In genomic region chr5:121400849-121401248, GRCm38 (mm10) we compare ENCODE assay signal across 27 mouse cellular contexts. TPM values are rescaled to one million over a fixed set of nuclear protein-coding genes. Genes with fewer than 3 reads are reported as not detected.
DNase-seq lines count a peak whose midpoint lies in the region; ATAC-seq and TF ChIP-seq lines count a peak whose summit lies in the region.
"Had no signal": no experiment of that assay in that cellular context is flagged by ENCODE, and none has a peak within 500 bp of the region (broad histone marks: within the 10 kb centered on the region; RNA-seq: fewer than 3 reads in every experiment).

No protein-coding gene starts in this region.

- H3K4me1 ChIP-seq in liver, adult 2 months (ENCODE audit: control insufficient read depth, insufficient read depth, low read length) = peaks cover 24% of the 10 kb centered on the region
- H3K4me1 ChIP-seq in liver, postnatal 0 days (ENCODE audit: insufficient read depth) = peaks cover 36% of the 10 kb centered on the region
- peaks cover 28% of the 10 kb centered on the region for H3K4me1 ChIP-seq in hindbrain, embryonic 13.5 days (replicated peaks)

- peak overlapping the region; percentile 13; the same call in 1 of the 2 replicates for H3K4me2 ChIP-seq in liver, postnatal 0 days (ENCODE audit: low read depth, low read length)
- no peak overlapping the region for H3K4me2 ChIP-seq in hindbrain, embryonic 13.5 days
- H3K4me2 ChIP-seq: heart, embryonic 15.5 days; hindbrain, embryonic 14.5 days; kidney, embryonic 15.5 days; midbrain, embryonic 11.5 days; neural tube, embryonic 15.5 days; stomach, embryonic 15.5 days had no signal

- WGBS in liver, adult 2 months = 34% methylated on average over 5 of the region's 5 CpGs
- 37% methylated on average over 5 of the region's 5 CpGs for WGBS in liver, postnatal 0 days (ENCODE audit: insufficient replicate concordance)
- WGBS in hindbrain, embryonic 13.5 days = 86% methylated on average over 5 of the region's 5 CpGs

- H3K79me2 ChIP-seq in liver, adult 2 months (ENCODE audit: control insufficient read depth, insufficient read depth, low read length) = peaks cover 45% of the 10 kb centered on the region

- H3K9ac ChIP-seq in liver, adult 2 months (ENCODE audit: low read depth, low read length) = no peak overlapping the region
- H3K9ac ChIP-seq in liver, postnatal 0 days (replicated peaks) = no peak overlapping the region
- H3K9ac ChIP-seq in hindbrain, embryonic 13.5 days = no peak overlapping the region
- H3K9ac ChIP-seq: heart, embryonic 15.5 days; hindbrain, embryonic 14.5 days; kidney, embryonic 15.5 days; neural tube, embryonic 15.5 days; stomach, embryonic 15.5 days had no signal

- intact Hi-C loops in left cerebral cortex, postnatal 14 days (cut with DNase I) = no loop called here

- DNase-seq in liver, adult 2 months (ENCODE audit: extremely low read depth, low read depth, low spot score) = peak; percentile 64
- DNase-seq in liver = no peak
- peak; percentile 31 for DNase-seq in Muller cell, postnatal 12 days (ENCODE audit: inconsistent ontology term)
- no peak for DNase-seq in liver, postnatal 0 days
- no peak for DNase-seq in testis, postnatal 10 days (ENCODE audit: low spot score)
- no peak for DNase-seq in left cerebral cortex, postnatal 14 days (ENCODE audit: low spot score in 2 of 2)
- DNase-seq: adrenal gland, postnatal 25 days; cerebellum, adult 18-20 months; cerebellum, postnatal 10 days; heart, postnatal 4 days; kidney, adult 18-20 months; kidney, postnatal 25 days; lung, adult 2 months; lung, postnatal 10 days; retina, postnatal 1 day; right cerebral cortex, postnatal 14 days; thymus, postnatal 14 days had no signal

- no peaks in the 10 kb centered on the region for H3K36me3 ChIP-seq in liver, adult 2 months (ENCODE audit: control insufficient read depth, insufficient read depth, low read length)
- peaks cover 2% of the 10 kb centered on the region; the same call in 1 of the 2 replicates for H3K36me3 ChIP-seq in liver, postnatal 0 days (replicated peaks; ENCODE audit: insufficient read depth, low read length)
- peaks cover 4% of the 10 kb centered on the region for H3K36me3 ChIP-seq in hindbrain, embryonic 13.5 days
- H3K36me3 ChIP-seq: heart, embryonic 15.5 days; stomach, embryonic 15.5 days had no signal

- TF ChIP-seq EP300 in liver, postnatal 0 days (IDR thresholded peaks at IDR 0.05; ENCODE audit: low read depth) = no peak

- no peak for ATAC-seq in liver, postnatal 0 days
- no peak for ATAC-seq in hindbrain, embryonic 13.5 days (ENCODE audit: low FRiP score)
- ATAC-seq: forebrain, embryonic 16.5 days had no signal

- no peaks in the 10 kb centered on the region for H3K9me3 ChIP-seq in liver, postnatal 0 days (ENCODE audit: low read length)
- H3K9me3 ChIP-seq in hindbrain, embryonic 13.5 days = no peaks in the 10 kb centered on the region
- H3K9me3 ChIP-seq: heart, embryonic 15.5 days; kidney, embryonic 15.5 days; neural tube, embryonic 15.5 days; stomach, embryonic 15.5 days had no signal

- H3K27me3 ChIP-seq in liver, adult 2 months (ENCODE audit: control insufficient read depth, insufficient read depth, low read length) = no peaks in the 10 kb centered on the region
- no peaks in the 10 kb centered on the region for H3K27me3 ChIP-seq in liver, postnatal 0 days (ENCODE audit: insufficient read depth, low read length)
- H3K27me3 ChIP-seq in hindbrain, embryonic 13.5 days = no peaks in the 10 kb centered on the region
- H3K27me3 ChIP-seq: CH12.LX; heart, embryonic 15.5 days; kidney, embryonic 15.5 days; neural tube, embryonic 15.5 days; stomach, embryonic 15.5 days had no signal

- no peak overlapping the region for H3K4me3 ChIP-seq in liver, adult 2 months (ENCODE audit: insufficient read depth, low read depth, low read length)
- no peak overlapping the region for H3K4me3 ChIP-seq in liver, postnatal 0 days (ENCODE audit: low read depth, low read length)
- no peak overlapping the region for H3K4me3 ChIP-seq in hindbrain, embryonic 13.5 days
- H3K4me3 ChIP-seq: erythroblast, embryonic 14.5 days; heart, embryonic 15.5 days; kidney, embryonic 15.5 days; neural tube, embryonic 15.5 days; stomach, embryonic 15.5 days had no signal

- peak overlapping the region; percentile 20 for H3K27ac ChIP-seq in liver, adult 2 months (replicated peaks; ENCODE audit: insufficient read depth, low read depth, low read length)
- H3K27ac ChIP-seq in liver, postnatal 0 days (ENCODE audit: low read depth) = peak overlapping the region; percentile 16
- no peak overlapping the region for H3K27ac ChIP-seq in hindbrain, embryonic 13.5 days
- H3K27ac ChIP-seq: heart, embryonic 15.5 days; hindbrain, embryonic 14.5 days; kidney, embryonic 15.5 days; neural tube, embryonic 15.5 days; stomach, embryonic 15.5 days had no signal

- no peak for TF ChIP-seq POLR2A in liver, adult 2 months (IDR thresholded peaks at IDR 0.05; ENCODE audit: extremely low read depth, insufficient read depth, low read length)

- no peak for TF ChIP-seq CTCF in liver, adult 2 months (IDR thresholded peaks at IDR 0.05; ENCODE audit: low read depth, low read length)
- TF ChIP-seq CTCF in liver, postnatal 0 days (IDR thresholded peaks at IDR 0.05; ENCODE audit: low read depth) = no peak

RNA-seq across cellular contexts. Expression of gene Naa25, which starts 3.1 kb away (rescaled TPM):
- 8.6 and 8.9 TPM in 2 replicates for total RNA-seq in liver, adult 2 months (2014; rRNA removed)
- polyA plus RNA-seq in liver, adult 2 months (2012; rRNA removed) = 5.8 and 7.6 TPM in 2 replicates
- polyA plus RNA-seq in liver, postnatal 0 days (2015; fragmentation: Nextera tagmentation; extraction: Ambion mirVana) = 12.5 and 12.9 TPM in 2 replicates
- 10 to 100 TPM; 45.8 to 48.0 TPM for total RNA-seq in left cerebral cortex, postnatal 14 days (2021)
- 47.7 and 51.8 TPM in 2 replicates for polyA plus RNA-seq in hindbrain, embryonic 13.5 days (2015; fragmentation: Nextera tagmentation; extraction: Ambion mirVana)

RNA-seq across cellular contexts. Expression of gene Trafd1, which starts 15.4 kb away (rescaled TPM):
- total RNA-seq in liver, adult 2 months (2014; rRNA removed) = 49.5 and 53.7 TPM in 2 replicates
- polyA plus RNA-seq in liver, adult 2 months (2012; rRNA removed) = 53.2 and 67.0 TPM in 2 replicates
- 28.6 and 30.6 TPM in 2 replicates for polyA plus RNA-seq in liver, postnatal 0 days (2015; fragmentation: Nextera tagmentation; extraction: Ambion mirVana)
- 10 to 100 TPM; 90.1 to 95.7 TPM for total RNA-seq in left cerebral cortex, postnatal 14 days (2021)
- 139 and 145 TPM in 2 replicates for polyA plus RNA-seq in hindbrain, embryonic 13.5 days (2015; fragmentation: Nextera tagmentation; extraction: Ambion mirVana)

RNA-seq across cellular contexts. Expression of gene Tmem116, which starts 50.8 kb away (rescaled TPM):
- not detected in 2 replicates for total RNA-seq in liver, adult 2 months (2014; rRNA removed)
- 0.20 and 0.21 TPM in 2 replicates for polyA plus RNA-seq in liver, adult 2 months (2012; rRNA removed)
- 0.86 TPM in 2 replicates for polyA plus RNA-seq in liver, postnatal 0 days (2015; fragmentation: Nextera tagmentation; extraction: Ambion mirVana)
- 1 to 10 TPM; 5.7 to 6.8 TPM for total RNA-seq in left cerebral cortex, postnatal 14 days (2021)
- polyA plus RNA-seq in hindbrain, embryonic 13.5 days (2015; fragmentation: Nextera tagmentation; extraction: Ambion mirVana) = 1.9 and 2.2 TPM in 2 replicates

RNA-seq across cellular contexts. Expression of gene Erp29, which starts 51.5 kb away (rescaled TPM):
- 21.9 and 30.0 TPM in 2 replicates for total RNA-seq in liver, adult 2 months (2014; rRNA removed)
- polyA plus RNA-seq in liver, adult 2 months (2012; rRNA removed) = 21.5 and 27.1 TPM in 2 replicates
- 69.4 and 69.7 TPM in 2 replicates for polyA plus RNA-seq in liver, postnatal 0 days (2015; fragmentation: Nextera tagmentation; extraction: Ambion mirVana)
- 100 to 1,000 TPM; 152 to 170 TPM for total RNA-seq in left cerebral cortex, postnatal 14 days (2021)
- polyA plus RNA-seq in hindbrain, embryonic 13.5 days (2015; fragmentation: Nextera tagmentation; extraction: Ambion mirVana) = 165 and 166 TPM in 2 replicates

Comparison
In these comparisons a context has a peak if more than half of its experiments do, and no peak if none do; other contexts are left out.
1. DNase-seq: peak in liver, adult 2 months (single experiment) and Muller cell, postnatal 12 days (single experiment); none in liver (single experiment), liver, postnatal 0 days (single experiment), testis, postnatal 10 days (single experiment) and left cerebral cortex, postnatal 14 days (0 of 2).